Mouse (Mus musculus): ENCODE measurements around the gene Slc16a3.

DNA sequence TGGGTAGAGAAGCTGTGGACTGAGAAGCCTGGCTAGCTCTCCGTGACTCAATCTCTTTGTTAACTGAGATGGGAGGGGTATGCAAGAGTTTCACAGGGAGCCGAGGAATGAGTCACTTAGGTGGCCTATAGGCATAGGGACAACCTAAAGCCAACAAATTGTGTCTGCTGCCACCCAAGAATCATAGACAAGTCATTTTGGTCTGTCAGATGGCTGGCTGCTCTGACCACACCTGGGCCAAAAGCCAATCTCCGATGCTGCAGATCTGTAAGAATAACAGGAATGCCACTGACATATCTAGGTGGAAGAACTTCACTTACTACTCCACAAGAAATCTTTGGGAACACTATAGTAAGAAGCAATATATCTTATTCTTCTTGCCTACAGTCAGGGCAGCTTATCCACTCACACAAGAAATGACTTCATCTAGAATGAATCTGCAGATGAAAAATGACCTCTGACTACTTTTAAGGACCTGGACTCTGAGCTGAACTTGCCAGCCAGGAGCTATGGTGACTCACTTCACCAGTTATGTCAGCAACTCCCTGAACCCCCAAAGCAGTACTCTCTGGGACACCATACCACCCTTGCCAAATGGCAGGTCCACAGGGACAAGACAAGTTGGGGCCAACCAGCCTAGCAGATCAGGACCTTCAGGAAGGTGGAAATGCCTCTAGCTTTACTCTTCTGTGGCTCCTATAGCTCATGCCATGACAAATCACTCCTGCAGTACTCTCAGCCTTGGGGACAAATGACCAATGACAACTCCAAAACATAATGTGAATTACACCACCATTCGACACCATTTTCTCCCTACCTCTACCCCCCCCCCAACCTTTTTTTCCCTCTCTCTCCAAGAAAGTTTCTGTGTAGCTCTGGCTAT, 36.4 kb downstream of the Slc16a3 start:
- TF ChIP-seq CTCF (IDR thresholded peaks at IDR 0.05; ENCODE audit: borderline replicate concordance, extremely low read depth, insufficient read depth, insufficient read length) (no peak), POLR2A (IDR thresholded peaks at IDR 0.05; ENCODE audit: borderline replicate concordance, extremely low read depth, insufficient read depth, insufficient read length, poor library complexity, severe bottlenecking) (no peak)
